Mouse (Mus musculus) MEL (cell line): Measurements from ENCODE around the gene Phf2. TPM values are rescaled to one million over a fixed set of nuclear protein-coding genes. Genes with fewer than 3 reads are reported as not detected.

ENCODE experiments used
- DNase-seq: peaks from one replicate; pipeline ENCODE4 v3.0.0; 2011; ENCODE audit warnings: low read depth, low spot score
- H3K27ac ChIP-seq: 2 replicates; pipeline ENCODE4 v1.5.1; 2012; ENCODE audit warnings: low read depth, mild to moderate bottlenecking, control low read depth, low read length, moderate library complexity; ENCODE audit not compliant: control insufficient read depth
- H3K27me3 ChIP-seq, 2 experiments: fragments of 150-350 bp in 1 of 2; sonication (generic) in 1 of 2; 2 replicates each; pipeline ENCODE4 v1.6.1; 2012; ENCODE audit warnings: low read length in 2 of 2, mild to moderate bottlenecking in 2 of 2, improper control_type of control experiment in 1 of 2, moderate library complexity in 1 of 2; ENCODE audit not compliant: insufficient read depth in 2 of 2, control insufficient read depth in 1 of 2
- H3K36me3 ChIP-seq, 2 experiments: 2 replicates each; pipeline ENCODE4 v1.6.1; 2012 to 2014; ENCODE audit warnings: low read length in 2 of 2, improper control_type of control experiment in 1 of 2, inconsistent platforms in 1 of 2, mild to moderate bottlenecking in 1 of 2; ENCODE audit not compliant: insufficient read depth in 2 of 2, control insufficient read depth in 1 of 2
- H3K4me1 ChIP-seq, 2 experiments: fragments of 150-350 bp in 1 of 2; sonication (generic) in 1 of 2; 2 replicates each; pipeline ENCODE4 v1.6.1; 2012; ENCODE audit warnings: low read length in 2 of 2, improper control_type of control experiment in 1 of 2, mild to moderate bottlenecking in 1 of 2; ENCODE audit not compliant: insufficient read depth in 2 of 2, control insufficient read depth in 1 of 2
- H3K4me3 ChIP-seq, 2 experiments: fragments of 150-350 bp in 1 of 2; sonication (generic) in 1 of 2; 2 replicates each; pipeline ENCODE4 v1.5.1; 2012; ENCODE audit warnings: low read depth in 2 of 2, low read length in 2 of 2, mild to moderate bottlenecking in 2 of 2, moderate library complexity in 2 of 2, control low read depth in 1 of 2, improper control_type of control experiment in 1 of 2; ENCODE audit not compliant: control insufficient read depth in 1 of 2, insufficient read depth in 1 of 2
- H3K79me2 ChIP-seq: 2 replicates; pipeline ENCODE4 v1.6.1; 2012; ENCODE audit warnings: mild to moderate bottlenecking, low read length, moderate library complexity; ENCODE audit not compliant: control insufficient read depth, poor library complexity, insufficient read depth
- H3K9ac ChIP-seq: 2 replicates; pipeline ENCODE4 v1.6.1; 2012; ENCODE audit warnings: low read depth, mild to moderate bottlenecking, control low read depth, low read length, moderate library complexity; ENCODE audit not compliant: control insufficient read depth, poor library complexity, severe bottlenecking
- H3K9me3 ChIP-seq: fragments of 150-350 bp; sonication (generic); replicated peaks from 2 replicates; pipeline ENCODE4 v1.6.1; 2012; ENCODE audit warnings: mild to moderate bottlenecking, low read length, improper control_type of control experiment, moderate library complexity; ENCODE audit not compliant: insufficient read depth
- ELF1 ChIP-seq: IDR thresholded peaks from 2 replicates; pipeline ENCODE4 v1.6.1; 2014; ENCODE audit warnings: low read depth, mild to moderate bottlenecking, inconsistent platforms, low read length, improper control_type of control experiment, moderate library complexity
- EP300 ChIP-seq, 2 experiments: IDR thresholded peaks; 2 replicates each; pipeline ENCODE4 v1.6.1; 2011; ENCODE audit warnings: improper control_type of control experiment in 2 of 2, low read length in 2 of 2, low read depth in 1 of 2, mild to moderate bottlenecking in 1 of 2
- MAX ChIP-seq: IDR thresholded peaks from 2 replicates; pipeline ENCODE4 v1.6.1; 2011; ENCODE audit warnings: low read length, improper control_type of control experiment
- MAZ ChIP-seq: IDR thresholded peaks from 2 replicates; pipeline ENCODE4 v1.6.1; 2012; ENCODE audit warnings: low read depth, mild to moderate bottlenecking, inconsistent platforms, low read length, improper control_type of control experiment
- MXI1 ChIP-seq: IDR thresholded peaks from 2 replicates; pipeline ENCODE4 v1.6.1; 2011; ENCODE audit warnings: mild to moderate bottlenecking, low read depth, low read length, improper control_type of control experiment
- NELFE ChIP-seq: IDR thresholded peaks from 2 replicates; pipeline ENCODE4 v1.6.1; 2011; ENCODE audit warnings: low read depth, low read length, improper control_type of control experiment
- NRF1 ChIP-seq: IDR thresholded peaks from 2 replicates; pipeline ENCODE4 v1.6.1; 2014; ENCODE audit warnings: low read depth, mild to moderate bottlenecking, inconsistent platforms, low read length, improper control_type of control experiment, moderate library complexity; ENCODE audit not compliant: poor library complexity, insufficient read depth, severe bottlenecking
- POLR2AphosphoS2 ChIP-seq: IDR thresholded peaks from 2 replicates; pipeline ENCODE4 v1.6.1; 2011; ENCODE audit warnings: low read length, improper control_type of control experiment
- POLR2AphosphoS5 ChIP-seq: IDR thresholded peaks from 2 replicates; pipeline ENCODE4 v1.6.1; 2012; ENCODE audit warnings: low read depth, borderline replicate concordance, mild to moderate bottlenecking, inconsistent platforms, low read length, moderate library complexity, mixed read lengths
- SIN3A ChIP-seq: IDR thresholded peaks from 2 replicates; pipeline ENCODE4 v1.6.1; 2012; ENCODE audit warnings: low read length, improper control_type of control experiment, inconsistent platforms
- SMC3 ChIP-seq: IDR thresholded peaks from 2 replicates; pipeline ENCODE4 v1.6.1; 2011; ENCODE audit warnings: low read depth, low read length, improper control_type of control experiment
- TAL1 ChIP-seq: IDR thresholded peaks from 2 replicates; pipeline ENCODE4 v1.6.1; 2012; ENCODE audit warnings: mild to moderate bottlenecking, inconsistent platforms, low read length, moderate library complexity, mixed read lengths
- TCF12 ChIP-seq: IDR thresholded peaks from 2 replicates; pipeline ENCODE4 v1.6.1; 2014; ENCODE audit warnings: low read depth, mild to moderate bottlenecking, inconsistent platforms, low read length, improper control_type of control experiment, moderate library complexity
- UBTF ChIP-seq: IDR thresholded peaks from 2 replicates; pipeline ENCODE4 v1.6.1; 2012; ENCODE audit warnings: low read depth, mild to moderate bottlenecking, inconsistent platforms, low read length, improper control_type of control experiment, moderate library complexity, borderline replicate concordance; ENCODE audit not compliant: insufficient read depth
- ZC3H11A ChIP-seq: IDR thresholded peaks from 2 replicates; pipeline ENCODE4 v1.6.1; 2012; ENCODE audit warnings: low read depth, mild to moderate bottlenecking, inconsistent platforms, low read length, improper control_type of control experiment
- polyA plus RNA-seq, 2 experiments: library from polyadenylated mRNA; stranded (reverse) in 1 of 2; unstranded in 1 of 2; fragments of >175 nt in 1 of 2; fragments of >200 nt in 1 of 2; gene quantifications; 2 replicates each; pipeline versions ENCODE4 v1.2.1 to v1.2.4; 2012; ENCODE audit warnings: low replicate concordance in 2 of 2, low read depth in 1 of 2; ENCODE audit not compliant: insufficient read length in 2 of 2, insufficient read depth in 1 of 2, missing spikeins in 1 of 2
- total RNA-seq: library from RNA; depleted of rRNA; stranded (reverse); fragments of 300-350 nt; gene quantifications from 2 replicates; pipeline ENCODE4 v1.2.3, GENCODE M21; 2012

Phf2 gene
- total and polyA plus RNA-seq, 3 experiments: 10.2 to 52.7 (median 29.6) TPM

DNA sequence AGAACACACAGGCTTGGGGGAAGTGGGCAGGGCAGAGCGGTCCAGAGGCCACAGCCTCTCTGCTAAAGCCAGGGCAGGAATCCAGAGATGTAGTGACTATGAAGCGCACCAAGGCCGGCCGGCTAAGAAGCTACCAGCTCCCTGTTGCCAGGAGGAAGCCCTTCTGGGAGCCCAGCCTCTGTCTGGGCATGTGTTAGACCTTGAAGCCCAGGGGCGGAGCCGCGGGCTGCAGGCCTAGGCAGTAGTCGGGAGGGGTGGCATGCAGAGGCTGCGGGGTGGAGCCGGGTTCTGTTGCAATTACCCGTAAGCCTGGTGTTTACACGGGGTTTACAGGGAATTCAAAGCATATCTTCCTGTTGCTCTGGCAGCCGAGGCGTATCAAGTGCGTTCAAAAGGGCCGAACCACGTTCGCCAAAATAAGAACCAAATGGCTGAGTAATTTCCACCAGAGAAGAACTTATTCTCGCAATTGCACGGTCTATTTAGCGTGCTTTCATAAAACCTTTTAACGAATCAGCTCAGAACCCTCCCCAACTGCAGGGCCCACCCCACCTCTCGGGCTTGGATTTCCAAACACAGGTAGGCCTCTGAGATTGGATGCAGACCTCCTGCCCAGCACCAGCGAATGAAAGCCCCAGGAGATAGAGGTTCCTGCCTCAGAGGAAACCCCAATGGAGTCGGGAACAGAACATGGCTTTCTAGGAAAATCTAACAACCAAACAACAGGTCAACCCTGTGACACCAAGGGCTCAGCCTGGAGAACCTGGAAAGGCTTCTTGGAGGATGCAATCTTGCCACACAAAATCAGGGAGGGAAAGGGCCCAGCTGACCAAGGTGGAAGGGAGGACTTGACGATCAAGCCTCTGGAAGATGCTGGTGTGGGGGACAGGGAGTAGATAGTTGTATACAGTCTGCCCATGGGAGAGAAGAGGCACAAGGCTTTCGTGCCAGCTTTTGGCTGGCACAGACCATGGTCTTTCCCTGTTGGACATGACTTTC lies 87.9 kb downstream of the Phf2 start:
- Histone ChIP-seq H3K4me3 (no peak overlapping the region), H3K9me3 (no peaks in the 10 kb centered on the region)
- TF ChIP-seq ZC3H11A (no peak), SMC3 (no peak), ELF1 (no peak), MAZ (no peak), NRF1 (no peak), TAL1 (no peak), EP300 (IDR thresholded peaks at IDR 0.05; ENCODE audit: low read depth in 1 of 2, low read length in 2 of 2) (no peak), POLR2AphosphoS5 (no peak)
- TF ChIP-seq, all 39 proteins: peak for 0
- no peak overlapping the region for H3K9ac ChIP-seq
- H3K36me3 ChIP-seq: no peaks in the 10 kb centered on the region
- H3K4me1 ChIP-seq: no peaks in the 10 kb centered on the region; a peak in 1 of 4 replicates
- no peaks in the 10 kb centered on the region for H3K79me2 ChIP-seq
- H3K27me3 ChIP-seq: no peaks in the 10 kb centered on the region; a peak in 2 of 4 replicates
- DNase-seq: no peak
- no peak overlapping the region for H3K27ac ChIP-seq

- no peak for TF ChIP-seq MXI1
- no peak for TF ChIP-seq NELFE
- no peak for TF ChIP-seq ELF1
- TF ChIP-seq POLR2AphosphoS5: no peak
- TF ChIP-seq POLR2AphosphoS2: no peak
- TF ChIP-seq NRF1: no peak
- no peak for TF ChIP-seq SMC3
- no peak for TF ChIP-seq SIN3A
- TF ChIP-seq TCF12: no peak
- no peak for TF ChIP-seq MAX
- no peak for TF ChIP-seq UBTF
- Histone ChIP-seq H3K79me2 (no peaks in the 10 kb centered on the region), H3K36me3 (no peaks in the 10 kb centered on the region), H3K27ac (no peak overlapping the region), H3K4me1 (no peaks in the 10 kb centered on the region; a peak in 1 of 4 replicates), H3K9me3 (no peaks in the 10 kb centered on the region), H3K27me3 (no peaks in the 10 kb centered on the region; a peak in 1 of 4 replicates), H3K4me3 (no peak overlapping the region), H3K9ac (no peak overlapping the region)
- DNase-seq: no peak
These were observed 90.4 kb downstream of the Phf2 start for GRCm38 (mm10) chr13:48780345-48781010.
